Comparison of ENCODE assay signal across 8 mouse cellular contexts in genomic region chr12:33010026-33010425, GRCm38 (mm10). TPM values are rescaled to one million over a fixed set of nuclear protein-coding genes. Genes with fewer than 3 reads are reported as not detected.
DNase-seq lines count a peak whose midpoint lies in the region; ATAC-seq lines count a peak whose summit lies in the region.

No protein-coding gene starts in this region.

- ATAC-seq in granulocyte monocyte progenitor cell, adult 5-6 weeks (replicated peaks; ENCODE audit: poor library complexity, severe bottlenecking): peak; percentile 98

- peak; percentile 66 for DNase-seq in adrenal gland, postnatal 14 days
- no peak for DNase-seq in adrenal gland, postnatal 4 days (ENCODE audit: low spot score in 2 of 2)
- DNase-seq in right cerebral cortex, postnatal 14 days: peak; percentile 35
- no peak for DNase-seq in right cerebral cortex, adult 2 months (ENCODE audit: low spot score in 2 of 2)
- DNase-seq in kidney, postnatal 25 days: peak; percentile 64 to 70
- peak; percentile 49 for DNase-seq in retina, embryonic 14.5 days (ENCODE audit: low spot score)
- DNase-seq in urinary bladder, postnatal 25 days (ENCODE audit: low spot score): no peak

RNA-seq across cellular contexts. Expression of gene Sypl, which starts 56.3 kb away (rescaled TPM):
- 98.7 and 108 TPM in 2 replicates for total RNA-seq in adrenal gland, postnatal 14 days (2021)
- 10 to 100 TPM; 81.9 to 88.0 TPM for total RNA-seq in adrenal gland, postnatal 4 days (2021)
- total RNA-seq in granulocyte monocyte progenitor cell, adult 5-6 weeks (2014; fragmentation: Nextera tagmentation): 115 and 136 TPM in 2 replicates
- total RNA-seq in granulocyte monocyte progenitor cell, adult 5-6 weeks (2017): 78.7 and 79.8 TPM in 2 replicates

Comparison
In these comparisons a context has a peak if more than half of its experiments do, and no peak if none do; other contexts are left out.
1. DNase-seq: peak in adrenal gland, postnatal 14 days (single experiment), right cerebral cortex, postnatal 14 days (single experiment), kidney, postnatal 25 days (2 of 2) and retina, embryonic 14.5 days (single experiment); none in adrenal gland, postnatal 4 days (0 of 2), right cerebral cortex, adult 2 months (0 of 2) and urinary bladder, postnatal 25 days (single experiment).